Mouse (Mus musculus) ovary, adult 2 months (tissue): ENCODE results near the gene Vmn2r69. TPM values are rescaled to one million over a fixed set of nuclear protein-coding genes. Genes with fewer than 3 reads are reported as not detected.

Experiments
- polyA plus RNA-seq: library from polyadenylated mRNA; depleted of rRNA; stranded (reverse); fragments of >200 nt; gene quantifications from 2 replicates; pipeline ENCODE4 v1.2.3, GENCODE M21; 2012; rRNA removed

Vmn2r69 gene
- polyA plus RNA-seq, result not detected in 2 replicates

DNA sequence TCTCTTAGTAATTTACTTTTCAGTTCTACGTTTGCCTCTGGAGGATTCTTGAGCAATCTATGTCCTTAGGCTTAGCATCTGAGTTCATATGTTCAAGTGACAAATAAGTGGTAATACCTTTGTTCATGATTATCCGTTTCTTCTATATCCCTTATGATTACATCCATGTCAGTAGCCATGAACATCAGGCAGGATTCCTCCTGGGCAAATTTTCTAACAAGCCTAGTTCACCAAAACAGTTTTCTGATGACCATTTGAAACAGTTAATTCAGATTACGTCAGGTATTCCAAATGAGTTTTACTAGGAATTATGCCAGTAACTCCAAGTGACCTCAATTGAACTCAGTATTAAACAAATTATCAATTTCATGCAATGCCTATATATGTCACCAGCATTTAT, at the start of gene Vmn2r69:
TSS of gene Vmn2r69 (minus strand) at position 101 of the 400 bp plus-strand sequence.

Other genes with a start within 250 kb of the Vmn2r69 start
- gene Vmn2r68, start 178.1 kb downstream of the Vmn2r69 start, polyA plus RNA-seq, result not detected in 2 replicates
- gene Vmn2r71, start 147.2 kb upstream of the Vmn2r69 start, polyA plus RNA-seq, result not detected in 2 replicates
- not detected in 2 replicates for gene Vmn2r70, start 153.3 kb upstream of the Vmn2r69 start, polyA plus RNA-seq